Mouse (Mus musculus) frontal cortex, postnatal 36 days (tissue): ENCODE measurements at regions not wholly inside any gene's neighbourhood (a gene's known extent, or its start where the extent isn't known, plus 50 kb on each side); places are given as distances from the start of the nearest gene placed in this dataset.

Source experiments
- DNase-seq, 2 experiments: peaks; one replicate each; pipeline ENCODE4 v3.0.0; 2022; ENCODE audit warnings: low spot score in 2 of 2

GRCm38 (mm10) chr13:72023666-72024065, 60.1 kb upstream of the Irx1 start:
- no peak for DNase-seq

- no peak for DNase-seq
Observed at GRCm38 (mm10) chr13:72043930-72044470, 80.5 kb upstream of the Irx1 start.

DNA sequence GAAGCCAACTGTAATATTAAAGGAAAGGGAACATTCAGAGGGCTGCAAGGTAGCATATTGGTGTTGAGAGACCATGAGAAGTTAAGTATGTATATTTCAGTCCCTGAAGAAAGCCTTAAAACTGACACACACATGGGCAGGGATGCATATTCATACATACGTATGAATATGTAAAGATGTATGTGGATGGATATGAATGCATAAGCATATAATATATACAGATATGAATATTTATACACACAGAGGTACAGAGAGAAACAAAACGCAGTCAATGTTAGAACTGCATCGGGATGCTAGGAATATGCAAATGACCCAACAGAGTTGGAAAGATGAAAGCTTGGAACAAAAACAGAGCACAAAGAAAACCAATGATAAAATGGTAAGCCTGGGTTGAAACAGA, 92.9 kb upstream of the Irx1 start:
- no peak for DNase-seq

GRCm38 (mm10) chr13:72061659-72062058, 98.1 kb upstream of the Irx1 start:
- no peak for DNase-seq

DNA sequence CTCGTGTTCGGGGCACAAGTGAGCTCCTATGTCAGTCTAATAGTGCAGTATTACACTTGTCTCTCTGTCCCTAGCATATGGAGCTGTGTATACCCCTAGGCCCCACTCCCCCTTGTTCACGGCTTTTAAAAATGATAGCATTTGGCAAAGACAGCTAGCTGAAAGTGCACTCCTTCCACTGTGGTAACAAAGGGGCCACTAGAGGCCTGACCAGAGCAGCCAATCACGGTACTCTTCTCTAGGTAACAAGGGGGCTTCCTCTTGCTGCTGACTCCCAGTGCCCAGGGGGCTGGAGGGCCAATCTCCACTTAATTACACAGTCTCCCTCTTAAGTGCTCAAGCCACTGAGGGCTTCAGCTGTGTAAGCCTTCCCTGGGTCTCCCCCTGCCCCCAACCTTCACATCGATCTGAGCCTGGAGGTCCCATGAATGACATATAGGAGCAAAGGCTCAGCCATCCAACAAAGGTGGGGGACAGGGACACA, 99.8 kb upstream of the Irx1 start:
- no peak for DNase-seq

DNA sequence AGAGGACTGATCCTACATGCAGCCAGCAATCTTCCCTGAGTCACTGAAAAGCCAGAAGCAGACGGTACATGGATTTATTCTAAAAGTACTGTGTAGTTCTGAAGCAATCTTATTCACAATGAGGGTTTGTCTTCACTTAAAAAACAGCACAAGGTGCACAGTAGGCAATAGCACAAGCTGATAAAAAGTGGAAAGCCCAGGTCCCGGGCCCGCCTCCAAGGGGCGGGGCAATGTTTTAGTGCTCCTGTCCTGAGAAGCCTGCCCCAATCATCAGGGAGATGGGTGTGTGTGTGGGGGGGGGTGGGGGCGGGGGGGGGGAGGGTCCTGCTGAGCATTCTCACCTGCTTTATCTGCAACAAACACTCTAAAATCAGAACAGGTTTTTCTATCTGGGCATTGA, 133.1 kb upstream of the Irx1 start:
- DNase-seq, result no peak

DNA sequence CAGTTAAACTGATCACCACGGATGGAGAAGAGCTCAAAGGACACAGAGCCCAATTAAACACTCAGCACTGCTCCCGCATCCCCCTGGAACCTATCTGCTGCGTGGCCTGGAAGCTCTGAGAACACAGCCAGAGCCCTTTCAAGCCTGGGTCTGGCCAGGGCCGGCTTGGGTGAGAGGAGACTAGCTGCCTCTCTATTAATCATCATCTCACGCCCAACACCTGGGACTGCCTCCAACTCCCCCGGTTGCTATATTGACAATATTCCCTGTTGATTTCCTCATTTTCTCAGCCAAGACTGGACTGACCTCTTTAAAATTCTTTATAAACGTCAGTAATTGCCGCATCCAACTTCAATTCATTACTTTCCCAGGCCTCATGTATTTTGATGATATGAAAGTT, 133.7 kb upstream of the Irx1 start:
- peak in 1 of 2 experiments; percentile 3 for DNase-seq

GRCm38 (mm10) chr13:72097811-72098210, 134.3 kb upstream of the Irx1 start:
- DNase-seq, result no peak

- no peak for DNase-seq
Observed at GRCm38 (mm10) chr13:72100741-72101140, 137.2 kb upstream of the Irx1 start.

- no peak for DNase-seq
Observed at GRCm38 (mm10) chr13:72108666-72109065, 145.1 kb upstream of the Irx1 start.

DNA sequence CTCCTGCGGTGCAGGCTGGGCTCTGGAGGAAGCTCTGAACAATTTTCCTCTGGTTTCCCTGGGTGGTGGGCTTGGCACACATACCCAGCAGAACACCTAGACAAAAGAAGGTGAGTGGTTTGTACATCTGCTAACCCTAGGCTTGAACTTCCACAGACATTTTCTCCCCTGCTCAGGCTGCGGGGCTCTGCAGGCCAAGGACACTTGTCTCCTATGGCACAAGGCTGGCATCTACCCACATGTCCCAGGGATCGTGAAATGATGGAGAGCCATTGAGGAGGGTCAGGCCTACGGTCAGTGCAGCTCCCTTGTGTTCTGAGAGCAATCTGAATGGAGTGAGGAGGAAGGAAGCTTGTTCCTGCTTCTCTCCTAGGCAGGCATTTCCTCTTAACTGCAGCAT, 150.4 kb upstream of the Irx1 start:
- DNase-seq, result no peak

- DNase-seq, result no peak
Observed at GRCm38 (mm10) chr13:72114776-72115663, 151.5 kb upstream of the Irx1 start.

- DNase-seq, result no peak
Observed at GRCm38 (mm10) chr13:72120467-72120866, 156.9 kb upstream of the Irx1 start.

DNA sequence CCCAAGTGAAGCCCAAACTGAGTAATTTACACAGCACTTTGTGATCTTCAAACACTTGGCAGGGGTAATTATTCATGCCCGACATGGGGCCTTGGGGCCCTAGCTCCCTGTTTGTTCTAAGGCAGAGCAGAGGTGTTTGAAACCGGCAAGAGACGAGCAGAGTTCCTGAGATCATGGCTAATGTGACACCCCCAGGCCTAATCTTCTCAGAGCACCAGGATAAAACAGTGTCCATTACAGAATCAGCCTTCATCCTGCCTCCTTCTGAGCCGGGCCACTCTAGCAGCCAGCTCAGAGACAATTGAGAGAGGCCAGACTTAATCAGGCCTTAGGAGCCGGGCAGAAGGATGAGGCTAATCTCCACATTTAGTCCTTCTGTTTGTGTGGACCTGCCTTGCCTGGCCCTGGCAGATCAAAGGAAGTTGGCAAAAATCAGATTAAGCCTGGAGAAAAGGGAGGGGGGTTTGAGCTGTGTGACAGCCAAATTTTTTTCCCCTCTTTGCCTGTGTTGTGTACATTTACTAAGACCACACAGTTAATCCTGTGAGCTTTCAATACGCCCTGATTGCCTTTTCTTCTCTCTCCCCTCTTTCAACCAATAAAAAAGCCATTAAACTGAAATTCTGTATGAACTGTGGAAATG, 157.5 kb upstream of the Irx1 start:
- DNase-seq, result no peak

- no peak for DNase-seq
Observed at GRCm38 (mm10) chr13:72121554-72122229, 158.2 kb upstream of the Irx1 start.

DNA sequence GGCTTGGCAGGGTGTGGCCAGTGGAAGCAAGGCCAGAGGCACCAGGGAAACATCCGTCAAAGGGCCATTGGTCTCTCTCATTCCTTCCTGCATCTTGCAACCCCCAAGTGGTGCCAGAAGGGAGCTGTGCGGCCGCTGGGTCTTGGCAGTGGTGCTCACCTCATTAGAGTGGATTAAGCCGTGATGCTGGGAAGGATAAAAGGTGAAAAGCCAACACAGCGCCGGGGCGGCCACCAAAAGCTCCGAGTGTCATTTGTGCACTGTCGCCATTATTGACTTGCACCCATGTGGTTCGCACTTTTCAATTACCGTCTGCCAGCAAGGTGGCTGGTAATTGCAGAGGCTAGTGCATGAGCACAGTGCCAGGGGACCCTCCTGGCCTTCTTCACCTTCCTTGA, 158.7 kb upstream of the Irx1 start:
- DNase-seq, result no peak

GRCm38 (mm10) chr13:72128306-72128705, 164.8 kb upstream of the Irx1 start:
- no peak for DNase-seq

DNA sequence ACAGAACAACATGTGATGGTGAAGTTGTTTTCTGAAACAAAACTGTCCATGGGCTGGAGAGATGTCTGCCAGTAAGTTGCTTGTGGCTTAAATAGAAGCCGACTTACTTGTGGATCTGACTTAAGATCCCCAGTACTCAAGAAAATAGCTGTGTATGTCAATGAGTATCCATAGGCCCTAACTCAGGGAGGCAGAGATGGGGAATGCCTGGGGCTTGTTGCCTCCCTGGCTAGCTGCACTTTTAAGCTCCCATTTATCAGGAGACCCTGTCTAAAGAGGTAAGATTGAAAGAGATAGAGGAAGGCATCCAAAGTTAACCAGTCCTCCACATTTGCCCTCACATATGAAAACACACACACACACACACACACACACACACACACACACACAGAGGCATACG, 167.8 kb upstream of the Irx1 start:
- no peak for DNase-seq

DNA sequence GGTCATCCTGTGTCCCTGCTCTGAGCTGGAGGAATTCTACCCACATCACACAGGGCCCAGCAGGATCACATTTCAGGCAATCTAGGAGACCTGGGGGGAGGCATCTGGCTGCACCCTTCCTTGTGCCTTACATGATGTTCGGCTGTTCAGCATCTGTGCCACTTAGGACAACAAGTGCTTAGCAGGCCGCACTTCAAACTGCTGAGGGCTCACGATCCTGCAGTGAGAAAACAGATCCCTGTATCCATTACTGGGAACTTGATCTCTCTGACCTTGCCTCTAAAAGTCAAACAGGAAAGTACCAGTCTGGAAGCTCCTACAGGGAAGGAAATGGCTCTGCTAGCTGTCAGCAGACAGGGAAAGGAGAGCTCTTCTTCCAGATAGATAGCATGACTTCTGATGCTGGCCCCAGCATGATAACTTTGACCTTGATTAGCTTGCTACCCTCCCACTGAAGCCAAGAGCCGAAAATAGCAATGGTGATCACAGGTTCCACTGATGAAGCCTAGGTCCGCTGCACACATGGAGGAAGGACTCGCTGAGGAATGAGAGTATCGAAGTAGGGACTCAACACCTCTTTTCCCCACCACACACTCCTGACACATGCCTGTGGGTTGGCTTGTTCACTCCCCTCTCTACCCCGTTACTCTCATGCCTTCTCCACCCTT, 170.7 kb upstream of the Irx1 start:
- no peak for DNase-seq

- DNase-seq, result no peak
Observed at GRCm38 (mm10) chr13:72166225-72166624, 202.7 kb upstream of the Irx1 start.

GRCm38 (mm10) chr13:72167434-72167833, 203.9 kb upstream of the Irx1 start:
- no peak for DNase-seq

- DNase-seq, result no peak
Observed at GRCm38 (mm10) chr13:72183636-72184035, 220.1 kb upstream of the Irx1 start.
